Mouse (Mus musculus) neural tube, embryonic 12.5 days (tissue): ENCODE measurements around the gene Pdk2. TPM values are rescaled to one million over a fixed set of nuclear protein-coding genes. Genes with fewer than 3 reads are reported as not detected.

Experiments
- ATAC-seq: fragments of 200-750 bp; cut with Nextera tagmentation; 2 replicates; pipeline ENCODE4 v1.8.0; 2017; ENCODE audit warnings: low read depth, mild to moderate bottlenecking, moderate TSS enrichment, moderate library complexity; ENCODE audit not compliant: low FRiP score
- H3K27ac ChIP-seq: fragments of 300-500 bp; sonication (generic); 2 replicates; pipeline ENCODE4 v1.5.1; 2016
- H3K27me3 ChIP-seq: fragments of 300-500 bp; sonication (generic); replicated peaks from 2 replicates; pipeline ENCODE4 v1.6.1; 2016; ENCODE audit warnings: mild to moderate bottlenecking
- H3K36me3 ChIP-seq: fragments of 300-500 bp; sonication (generic); 2 replicates; pipeline ENCODE4 v1.6.1; 2016; ENCODE audit warnings: mild to moderate bottlenecking
- H3K4me1 ChIP-seq: fragments of 300-500 bp; sonication (generic); 2 replicates; pipeline ENCODE4 v1.6.1; 2016
- H3K4me2 ChIP-seq: fragments of 300-500 bp; sonication (generic); replicated peaks from 2 replicates; pipeline ENCODE4 v1.6.1; 2016; ENCODE audit warnings: mild to moderate bottlenecking
- H3K4me3 ChIP-seq: fragments of 300-500 bp; sonication (generic); 2 replicates; pipeline ENCODE4 v1.5.1; 2016
- H3K9ac ChIP-seq: fragments of 300-500 bp; sonication (generic); 2 replicates; pipeline ENCODE4 v1.6.1; 2016; ENCODE audit warnings: mild to moderate bottlenecking
- H3K9me3 ChIP-seq: fragments of 300-500 bp; sonication (generic); 2 replicates; pipeline ENCODE4 v1.6.1; 2016; ENCODE audit warnings: mild to moderate bottlenecking
- WGBS: fragments of 180-500 bp; shearing (Covaris S2); methylation state at CpG from one replicate; pipeline ENCODE4 v1.1.7; 2016; 5-methylcytosine and 5-hydroxymethylcytosine counted together
- polyA plus RNA-seq: library from polyadenylated mRNA; unstranded; fragments of >200 nt; fragmentation: Nextera tagmentation; extraction: Ambion mirVana; gene quantifications from 2 replicates; pipeline ENCODE4 v1.2.1, GENCODE M21; 2016

Gene Pdk2
- polyA plus RNA-seq, 1 experiment from 2014 or later = 20.5 TPM

DNA sequence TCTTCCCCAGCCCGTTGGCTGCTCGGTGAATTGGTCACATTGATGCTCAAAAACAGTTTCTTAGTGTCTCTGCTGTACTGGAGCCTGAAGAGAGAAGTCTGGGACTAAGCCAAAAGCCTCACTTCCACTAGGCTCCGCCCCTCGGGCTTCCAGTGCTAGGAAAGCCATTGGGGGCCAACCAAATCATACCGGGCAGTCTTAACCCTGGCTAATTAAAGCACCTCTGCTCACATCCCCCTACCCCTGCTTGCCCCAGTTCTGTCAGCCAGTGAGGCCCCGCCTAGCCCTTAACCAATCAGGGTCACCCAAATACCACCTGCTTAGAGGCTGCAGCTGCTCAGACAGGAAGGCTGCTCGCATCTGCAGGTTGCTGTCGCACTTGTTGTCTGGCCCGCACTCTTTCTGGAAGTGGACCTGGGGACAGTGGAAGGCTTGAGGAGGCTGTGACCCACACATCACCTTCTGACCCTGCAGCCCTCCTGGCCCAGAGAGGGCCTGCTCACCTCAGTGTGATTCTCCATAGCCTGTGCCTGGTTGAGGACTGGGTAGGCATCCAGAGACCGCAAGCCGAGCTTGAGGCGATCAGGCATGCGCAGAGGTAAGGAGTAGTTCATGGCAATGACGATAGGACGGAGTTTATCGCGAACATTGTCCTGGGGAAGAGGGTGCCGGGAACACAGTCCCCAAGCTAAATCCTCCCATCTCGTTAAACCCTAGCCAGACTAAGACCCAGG lies 15.8 kb upstream of the Pdk2 start:
- ATAC-seq = no peak
- H3K27me3 ChIP-seq = peaks cover 12% of the 10 kb centered on the region
- peak overlapping the region; percentile 16; the same call in 1 of the 2 replicates for H3K4me2 ChIP-seq
- H3K9ac ChIP-seq = no peak overlapping the region
- H3K36me3 ChIP-seq = 0 out of 2 replicates have a peak, but pooled peaks cover 9% of the 10 kb centered on the region
- 21% methylated on average over 19 of the region's 19 CpGs for WGBS
- no peak overlapping the region for H3K27ac ChIP-seq
- H3K4me1 ChIP-seq = 0 out of 2 replicates have a peak, but pooled peaks cover 4% of the 10 kb centered on the region
- no peaks in the 10 kb centered on the region for H3K9me3 ChIP-seq
- H3K4me3 ChIP-seq = no peak overlapping the region

DNA sequence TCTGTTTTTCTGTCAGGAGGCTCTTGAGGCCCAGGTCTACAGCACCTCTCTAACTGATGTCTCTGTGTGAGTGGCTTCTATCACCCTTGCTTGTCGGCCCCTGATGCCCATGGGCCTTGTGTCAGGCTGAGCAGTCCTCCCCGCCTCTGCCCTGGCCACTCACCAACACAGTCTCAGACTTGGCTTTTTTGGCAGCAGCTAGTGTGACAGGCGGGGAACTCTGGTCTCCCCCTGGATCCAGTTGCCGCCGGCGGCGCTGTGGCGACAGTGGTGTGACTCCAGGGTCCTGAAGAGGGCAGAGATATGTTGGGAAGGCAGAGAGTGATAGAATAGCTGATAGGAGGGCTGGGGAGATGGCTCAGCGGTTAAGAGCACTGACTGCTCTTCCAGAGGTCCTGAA lies 11.9 kb upstream of the Pdk2 start:
- 85% methylated on average over 9 of the region's 9 CpGs for whole genome bisulfite sequencing
- H3K4me3 ChIP-seq = no peak overlapping the region
- 0 out of 2 replicates have a peak, but pooled peaks cover 4% of the 10 kb centered on the region for H3K4me1 ChIP-seq
- no peak for ATAC-seq
- H3K27me3 ChIP-seq = peaks cover 10% of the 10 kb centered on the region
- 0 out of 2 replicates have a peak, but pooled peaks cover 4% of the 10 kb centered on the region for H3K36me3 ChIP-seq
- no peak overlapping the region for H3K9ac ChIP-seq
- H3K27ac ChIP-seq = no peak overlapping the region
- H3K4me2 ChIP-seq = no peak overlapping the region
- H3K9me3 ChIP-seq = no peaks in the 10 kb centered on the region

DNA sequence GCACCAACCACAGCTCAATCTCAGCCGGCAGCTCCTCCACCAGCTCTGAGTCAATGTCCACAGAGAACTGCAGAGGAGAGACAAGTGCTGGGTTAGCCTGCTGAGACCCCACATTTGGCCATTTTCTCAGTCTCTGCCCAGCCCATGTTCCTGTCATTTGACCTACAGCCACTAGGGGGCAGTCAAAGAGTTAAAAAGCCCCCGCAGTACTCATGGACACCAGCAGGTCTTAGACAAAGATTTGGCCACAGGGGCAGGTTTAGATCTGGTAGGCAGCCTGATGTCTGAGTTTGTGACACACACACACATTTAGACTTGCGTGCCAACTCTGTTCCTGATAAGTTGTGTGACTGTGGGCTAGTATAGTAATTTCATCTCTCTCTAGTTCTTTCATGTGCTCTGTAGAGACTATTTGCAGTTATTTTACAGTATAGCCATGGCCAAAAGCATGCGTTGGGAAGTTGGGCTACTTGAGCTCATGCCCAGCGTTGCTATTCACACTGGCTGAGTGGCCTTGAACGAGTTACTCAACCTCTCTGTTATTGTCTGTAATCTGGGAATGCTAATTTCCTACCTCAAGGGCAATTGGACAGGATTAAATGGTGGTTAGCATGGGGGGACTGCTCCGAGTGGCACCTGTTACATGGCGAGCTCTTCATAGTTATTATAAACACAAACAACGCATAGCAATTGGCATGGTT lies 6.0 kb upstream of the Pdk2 start:
- Histone ChIP-seq H3K4me2 (no peak overlapping the region), H3K9ac (no peak overlapping the region), H3K27ac (no peak overlapping the region), H3K36me3 (no peaks in the 10 kb centered on the region), H3K27me3 (no peaks in the 10 kb centered on the region), H3K4me3 (no peak overlapping the region), H3K9me3 (no peaks in the 10 kb centered on the region), H3K4me1 (no peaks in the 10 kb centered on the region; the same call in 1 of the 2 replicates)
- ATAC-seq = 0 out of 2 replicates have a peak, but pooled peaks have one; percentile 30
- 61% methylated on average over 9 of the region's 9 CpGs for WGBS

DNA sequence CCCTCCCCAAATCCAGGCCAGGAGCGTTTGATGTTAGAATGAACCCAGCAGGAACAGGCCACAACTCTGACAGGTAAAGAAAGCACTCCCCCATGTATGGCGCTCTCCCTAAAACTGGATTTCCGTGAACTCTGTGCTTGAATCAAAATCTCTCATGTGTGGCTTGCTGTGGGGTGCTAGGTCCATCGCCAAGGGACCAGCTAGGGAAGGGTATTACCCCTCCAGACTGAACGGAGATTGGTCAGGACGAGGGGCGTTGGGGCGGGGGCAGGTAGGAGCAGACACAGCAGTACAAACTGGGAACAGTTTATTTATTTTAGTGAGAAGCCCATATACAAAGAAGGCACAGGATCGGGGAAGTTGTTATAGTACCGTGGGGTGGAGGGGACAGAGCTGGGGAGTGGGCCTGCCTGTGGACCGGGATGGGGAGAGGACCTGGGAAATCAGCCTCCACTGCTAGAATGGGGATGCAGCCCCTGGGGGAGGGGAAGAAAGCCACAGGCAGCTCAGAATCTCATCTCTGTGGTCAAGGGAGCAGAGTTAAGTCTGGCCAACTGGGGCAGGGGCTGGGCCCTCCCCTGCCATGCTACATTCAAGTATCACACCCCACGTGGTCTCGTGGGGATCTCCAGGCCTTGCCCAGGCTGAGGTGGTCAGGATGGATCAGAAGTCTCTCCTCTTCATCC lies 3.2 kb upstream of the Pdk2 start:
- WGBS = 53% methylated on average over 13 of the region's 13 CpGs
- Histone ChIP-seq H3K27me3 (no peaks in the 10 kb centered on the region), H3K4me1 (peaks cover 14% of the 10 kb centered on the region), H3K27ac (no peak overlapping the region), H3K36me3 (no peaks in the 10 kb centered on the region), H3K9ac (no peak overlapping the region), H3K4me2 (0 out of 2 replicates have a peak overlapping the region, but pooled peaks have one; percentile 4), H3K4me3 (no peak overlapping the region), H3K9me3 (no peaks in the 10 kb centered on the region)
- no peak for ATAC-seq

DNA sequence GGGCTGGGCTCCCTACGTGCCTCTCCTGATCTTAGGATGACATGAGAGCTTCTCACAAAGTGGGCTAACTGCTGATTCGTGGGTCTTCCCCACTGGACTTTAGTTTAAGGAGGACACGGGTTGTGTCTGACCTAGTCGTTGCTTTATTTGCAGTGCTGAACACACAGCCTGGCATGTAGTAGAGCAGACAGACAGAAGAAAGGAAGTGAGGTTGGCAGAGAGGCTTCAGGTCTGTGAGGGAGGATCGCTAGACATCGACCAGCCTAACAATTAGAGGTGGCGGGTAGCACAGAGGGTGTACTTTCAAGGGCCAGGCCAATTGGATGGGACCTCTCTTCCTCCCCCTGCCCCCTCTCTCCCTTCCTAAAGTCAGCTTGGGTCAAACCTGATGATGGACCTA lies 2.5 kb upstream of the Pdk2 start:
- Histone ChIP-seq H3K36me3 (no peaks in the 10 kb centered on the region), H3K9me3 (no peaks in the 10 kb centered on the region), H3K27me3 (no peaks in the 10 kb centered on the region), H3K4me1 (peaks cover 14% of the 10 kb centered on the region), H3K27ac (no peak overlapping the region), H3K4me3 (no peak overlapping the region), H3K4me2 (no peak overlapping the region), H3K9ac (no peak overlapping the region)
- WGBS = 55% methylated on average over 7 of the region's 7 CpGs
- ATAC-seq = no peak

DNA sequence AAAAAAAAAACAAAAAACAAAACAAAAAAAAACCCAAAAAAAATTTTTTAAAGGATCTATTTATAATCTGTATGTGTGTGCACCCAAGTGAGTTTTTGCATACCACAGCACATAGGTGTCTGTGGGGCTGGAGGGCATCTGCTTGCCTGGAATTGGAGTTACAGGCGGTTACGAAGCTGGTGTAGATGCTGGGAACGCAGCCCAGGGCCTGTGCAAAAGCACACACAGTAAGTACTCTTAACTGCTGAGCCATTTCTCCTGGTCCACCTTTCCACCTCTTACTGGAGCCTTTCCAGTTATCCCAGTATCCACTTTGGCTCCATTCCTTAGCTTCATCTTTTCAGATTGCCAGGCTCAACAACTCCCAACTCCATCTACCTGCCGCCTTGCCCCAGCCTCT lies 1.9 kb upstream of the Pdk2 start:
- 94% methylated on average over 4 of the region's 4 CpGs for WGBS
- no peak overlapping the region for H3K27ac ChIP-seq
- no peak for ATAC-seq
- H3K36me3 ChIP-seq = no peaks in the 10 kb centered on the region
- H3K9ac ChIP-seq = no peak overlapping the region
- no peak overlapping the region for H3K4me2 ChIP-seq
- H3K4me1 ChIP-seq = peaks cover 14% of the 10 kb centered on the region
- no peaks in the 10 kb centered on the region for H3K9me3 ChIP-seq
- H3K27me3 ChIP-seq = no peaks in the 10 kb centered on the region
- no peak overlapping the region for H3K4me3 ChIP-seq

DNA sequence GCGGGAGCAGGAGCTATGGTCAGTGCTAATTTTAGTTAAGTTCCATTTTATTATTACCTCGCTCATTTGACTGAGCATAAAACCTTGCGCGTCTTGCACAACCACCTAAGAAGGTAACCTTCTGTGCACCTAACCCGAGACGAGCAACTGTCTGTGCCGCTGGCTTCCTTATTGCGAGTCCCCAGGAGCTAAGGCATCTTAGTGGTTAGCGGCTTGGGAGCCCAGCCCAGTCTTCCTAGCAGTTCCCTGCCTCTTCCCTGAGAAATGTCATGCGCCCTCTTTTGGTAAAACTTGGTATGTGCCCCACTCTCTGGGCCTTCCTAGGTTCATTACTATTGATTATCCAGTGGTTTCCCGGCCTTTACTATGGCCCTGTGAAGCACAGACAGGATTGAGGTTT lies 942 bp upstream of the Pdk2 start:
- Histone ChIP-seq H3K9ac (no peak overlapping the region), H3K4me1 (peaks cover 14% of the 10 kb centered on the region), H3K4me2 (peak overlapping the region; percentile 84), H3K27me3 (no peaks in the 10 kb centered on the region), H3K36me3 (no peaks in the 10 kb centered on the region), H3K27ac (no peak overlapping the region), H3K9me3 (no peaks in the 10 kb centered on the region), H3K4me3 (peak overlapping the region; percentile 69)
- WGBS = 1% methylated on average over 11 of the region's 11 CpGs
- peak; percentile 20; the same call in 1 of the 2 replicates for ATAC-seq

DNA sequence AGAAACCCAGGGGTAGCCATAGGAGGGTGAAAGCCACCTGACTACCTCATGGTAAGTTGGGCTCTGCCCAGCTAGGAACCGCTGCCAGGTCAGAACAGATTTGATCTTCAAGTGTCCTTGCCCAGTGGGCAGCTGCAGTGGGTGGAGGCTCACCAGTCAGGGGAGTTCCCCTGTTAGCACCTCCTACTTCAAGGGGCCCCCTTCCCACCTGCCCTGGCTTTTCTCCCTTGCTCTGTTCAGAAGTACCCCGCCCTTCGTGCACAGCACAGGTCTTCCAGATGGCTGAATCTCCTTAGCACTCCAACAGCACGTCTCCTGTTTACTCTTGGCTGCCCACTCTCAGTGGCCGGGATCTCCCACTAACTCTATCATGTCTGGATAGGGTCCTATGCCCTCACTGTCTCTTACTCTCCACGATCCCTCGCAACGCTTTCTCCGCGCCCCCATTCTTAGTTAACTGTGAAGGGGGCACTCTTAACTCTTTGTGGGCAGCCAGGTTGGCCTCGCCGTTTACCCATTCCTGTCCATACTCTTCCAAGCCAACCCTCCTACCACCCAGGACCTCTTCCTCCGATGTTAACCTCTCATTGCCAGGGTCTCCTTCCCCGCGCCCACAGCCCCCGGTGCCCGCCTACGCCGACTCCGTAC lies 539 bp downstream of the Pdk2 start:
- Histone ChIP-seq H3K9me3 (no peaks in the 10 kb centered on the region), H3K27ac (no peak overlapping the region), H3K9ac (peak overlapping the region; percentile 64), H3K4me1 (peaks cover 14% of the 10 kb centered on the region), H3K27me3 (no peaks in the 10 kb centered on the region), H3K4me2 (peak overlapping the region; percentile 84), H3K36me3 (no peaks in the 10 kb centered on the region), H3K4me3 (peak overlapping the region; percentile 69)
- ATAC-seq = peak; percentile 15; the same call in 1 of the 2 replicates
- under 1% methylated on average over 20 of the region's 20 CpGs for WGBS

DNA sequence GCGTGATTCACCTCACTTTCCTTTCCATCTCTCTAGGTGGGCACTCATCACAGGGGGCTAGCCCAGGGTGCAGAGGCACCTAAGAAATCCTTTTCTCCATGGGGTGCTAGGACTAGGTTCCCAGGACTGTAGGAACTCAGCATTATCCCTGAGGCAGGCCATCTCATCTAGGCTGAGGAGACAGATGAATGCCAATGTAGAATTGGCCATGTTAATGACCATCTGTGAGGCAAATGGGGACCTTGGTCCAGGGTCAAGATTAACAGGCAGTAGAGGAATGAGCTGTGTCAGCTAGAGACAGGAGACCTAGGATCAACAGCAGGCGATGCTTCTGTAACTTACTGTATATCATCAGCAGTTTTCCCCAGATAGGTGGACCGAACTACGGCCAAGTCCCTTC lies 1.4 kb downstream of the Pdk2 start:
- no peaks in the 10 kb centered on the region for H3K9me3 ChIP-seq
- H3K9ac ChIP-seq = no peak overlapping the region
- WGBS = 84% methylated on average over 4 of the region's 4 CpGs
- H3K4me3 ChIP-seq = no peak overlapping the region
- peaks cover 14% of the 10 kb centered on the region for H3K4me1 ChIP-seq
- ATAC-seq = no peak
- no peak overlapping the region for H3K27ac ChIP-seq
- no peak overlapping the region; the same call in 1 of the 2 replicates for H3K4me2 ChIP-seq
- no peaks in the 10 kb centered on the region for H3K36me3 ChIP-seq
- H3K27me3 ChIP-seq = no peaks in the 10 kb centered on the region

DNA sequence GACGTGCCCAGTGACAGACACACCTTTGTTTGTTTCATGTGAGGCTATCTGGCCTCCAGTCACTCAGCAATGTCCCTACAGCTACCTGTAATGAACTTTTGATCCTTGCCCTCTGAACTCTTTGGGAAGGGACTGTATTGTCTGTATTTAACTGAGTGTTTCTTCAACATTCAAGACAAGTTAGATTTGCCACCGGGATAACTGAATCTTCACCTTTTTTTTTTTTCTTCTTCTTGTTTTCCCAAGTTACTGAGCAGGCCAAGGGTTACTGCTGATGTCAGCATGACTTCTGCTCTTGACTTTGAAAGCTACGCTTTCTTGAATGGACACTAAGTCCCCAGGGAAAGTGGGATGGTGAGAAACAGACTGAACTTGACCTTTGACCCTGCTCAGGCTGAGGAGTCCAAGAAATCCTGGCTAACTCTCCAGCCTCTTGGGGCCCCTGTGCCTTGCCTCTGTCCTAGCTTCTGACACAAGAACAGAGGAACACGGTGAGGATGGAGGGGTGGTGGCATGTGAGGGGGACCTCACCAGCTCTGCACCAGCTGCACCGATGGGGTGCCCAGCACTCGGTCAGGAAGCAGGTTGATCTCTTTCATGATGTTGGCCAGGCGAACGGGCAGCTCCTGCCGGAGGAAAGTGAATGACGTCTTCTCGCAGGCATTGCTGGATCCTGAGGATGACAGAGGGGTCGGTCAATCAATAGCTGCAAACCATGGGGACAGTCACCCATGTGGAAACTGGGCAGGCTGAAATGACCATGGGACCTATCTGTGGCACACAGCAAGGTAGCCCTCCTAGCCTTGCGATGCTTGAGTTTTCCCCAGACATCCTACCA lies 2.1 kb downstream of the Pdk2 start:
- no peaks in the 10 kb centered on the region for H3K9me3 ChIP-seq
- H3K36me3 ChIP-seq = no peaks in the 10 kb centered on the region
- no peak overlapping the region for H3K4me3 ChIP-seq
- H3K27me3 ChIP-seq = no peaks in the 10 kb centered on the region
- H3K4me2 ChIP-seq = no peak overlapping the region
- H3K4me1 ChIP-seq = peaks cover 14% of the 10 kb centered on the region
- no peak overlapping the region for H3K9ac ChIP-seq
- H3K27ac ChIP-seq = no peak overlapping the region
- no peak for ATAC-seq
- 83% methylated on average over 13 of the region's 13 CpGs for WGBS

DNA sequence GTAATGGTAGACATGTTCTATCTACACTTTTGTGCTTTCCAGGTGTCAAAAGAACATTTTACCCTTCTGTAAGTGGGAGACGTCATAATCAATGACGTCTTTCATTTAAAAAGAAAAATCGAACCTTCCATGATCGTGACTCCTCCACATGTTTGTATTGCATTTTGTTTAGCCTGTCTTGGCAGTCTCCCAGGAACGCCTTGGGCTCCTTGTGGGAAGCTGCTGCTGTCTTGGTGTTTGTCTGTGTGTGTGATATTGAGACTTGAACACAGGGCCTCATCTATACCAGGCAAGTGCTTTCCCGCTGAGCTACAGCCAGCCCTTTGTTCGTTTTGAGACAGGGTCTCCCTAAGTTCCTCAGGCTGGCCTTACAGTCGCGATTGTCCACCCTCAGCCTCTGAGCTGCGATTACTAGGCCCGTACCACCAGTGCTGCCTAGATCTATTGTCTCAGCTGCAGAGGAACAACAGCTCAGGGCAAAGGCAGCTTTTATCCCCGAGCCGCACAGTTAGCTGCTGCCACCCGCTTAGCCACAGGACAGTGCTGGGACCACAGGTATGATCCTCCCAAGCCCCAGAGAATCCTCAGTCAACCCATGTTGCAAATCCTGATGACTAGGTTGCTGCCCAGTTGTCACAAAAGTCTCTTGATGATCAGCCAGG lies 2.9 kb downstream of the Pdk2 start:
- Histone ChIP-seq H3K9ac (no peak overlapping the region), H3K4me3 (no peak overlapping the region), H3K27ac (no peak overlapping the region), H3K9me3 (no peaks in the 10 kb centered on the region), H3K27me3 (no peaks in the 10 kb centered on the region), H3K4me2 (no peak overlapping the region), H3K36me3 (no peaks in the 10 kb centered on the region), H3K4me1 (peaks cover 14% of the 10 kb centered on the region)
- 69% methylated on average over 14 of the region's 14 CpGs for WGBS
- no peak for ATAC-seq
